Mouse (Mus musculus): Measurements from ENCODE around the gene Map3k5. TPM values are rescaled to one million over a fixed set of nuclear protein-coding genes. Genes with fewer than 3 reads are reported as not detected.

The Map3k5 gene
- total and polyA plus RNA-seq, 3 experiments: 15.8 to 31.0 (median 27.6) TPM

- dilution Hi-C loops (cut with MboI; ENCODE audit: extremely low pct_ligation_motif_present, extremely low pct_unique_long_range_greater_than_20kb, low sequenced_read_pairs) (no loop called here), in situ Hi-C loops (cut with MboI; ENCODE audit: low pct_ligation_motif_present, low pct_unique_long_range_greater_than_20kb, low sequenced_read_pairs) (loop anchor here (10.0 kb wide), 1 partner anchor 60 kb away; the partner anchor contains the start of gene Map3k5)
- Histone ChIP-seq H3K4me2 (ENCODE audit: insufficient read depth, low read depth, poor library complexity, severe bottlenecking) (peak overlapping the region; percentile 73), H3K36me3 (replicated peaks in 1 of 2; ENCODE audit: control insufficient read depth in 1 of 2, insufficient read depth in 1 of 2, low read length in 1 of 2) (peaks cover 0 to 11% of the 10 kb centered on the region in 2 experiments), H3K27me3 (replicated peaks) (no peaks in the 10 kb centered on the region), H3K27ac (ENCODE audit: insufficient read depth, low read depth) (peak overlapping the region; percentile 84), H3K9ac (ENCODE audit: insufficient read depth, low read depth) (peak overlapping the region; percentile 67), H3K79me2 (replicated peaks; ENCODE audit: control insufficient read depth, extremely low read depth, insufficient read depth, poor library complexity, severe bottlenecking) (peaks cover 55% of the 10 kb centered on the region), H3K4me3 (replicated peaks in 1 of 3; ENCODE audit: low read depth in 2 of 3, low read length in 2 of 3, poor library complexity in 1 of 3) (peak overlapping the region; percentile 0 to 30 (median 21)), H3K4me1 (ENCODE audit: control insufficient read depth in 1 of 2, insufficient read depth in 2 of 2) (peaks cover 33 to 79% of the 10 kb centered on the region in 2 experiments), H3K9me3 (replicated peaks; ENCODE audit: low read length) (peaks cover 6% of the 10 kb centered on the region)
- peak; percentile 57; the same call in 1 of the 2 replicates for TF ChIP-seq MXI1 (IDR thresholded peaks at IDR 0.05; ENCODE audit: low read depth, low read length)
- peak; percentile 41; the same call in 1 of the 2 replicates for TF ChIP-seq TBP (conservative IDR thresholded peaks at IDR 0.05; ENCODE audit: low read depth, low read length)
- peak; percentile 44; the same call in 1 of the 2 replicates for TF ChIP-seq MAX (IDR thresholded peaks at IDR 0.05; ENCODE audit: low read length)
- TF ChIP-seq NELFE (IDR thresholded peaks at IDR 0.05; ENCODE audit: low read depth, low read length): 0 out of 2 replicates have a peak, but pooled peaks have one; percentile 43
- no peak for TF ChIP-seq E2F4 (IDR thresholded peaks at IDR 0.05; ENCODE audit: insufficient replicate concordance, low read depth, low read length)
- TF ChIP-seq EP300 (IDR thresholded peaks at IDR 0.05; ENCODE audit: low read length): no peak
- TF ChIP-seq MEF2A (IDR thresholded peaks at IDR 0.05; ENCODE audit: borderline replicate concordance, low read depth, low read length): peak; percentile 9; the same call in 1 of the 2 replicates
- no peak for TF ChIP-seq ZNF384 (IDR thresholded peaks at IDR 0.05; ENCODE audit: low read depth, low read length)
- peak; percentile 35; the same call in 1 of the 2 replicates for TF ChIP-seq ETS1 (conservative IDR thresholded peaks at IDR 0.05; ENCODE audit: low read depth, low read length)
- TF ChIP-seq ZKSCAN1 (IDR thresholded peaks at IDR 0.05; ENCODE audit: borderline replicate concordance, low read depth, low read length): no peak
- peak; percentile 25 for TF ChIP-seq SMC3 (IDR thresholded peaks at IDR 0.05; ENCODE audit: low read depth, low read length)
- 0 out of 2 replicates have a peak, but pooled peaks have one; percentile 17 for TF ChIP-seq RCOR1 (conservative IDR thresholded peaks at IDR 0.05; ENCODE audit: low read depth, low read length)
- 0 out of 2 replicates have a peak, but pooled peaks have one; percentile 29 for TF ChIP-seq ZMIZ1 (IDR thresholded peaks at IDR 0.05; ENCODE audit: low read depth, low read length)
- TF ChIP-seq CHD1 (IDR thresholded peaks at IDR 0.05; ENCODE audit: low read depth, low read length): peak; percentile 60; the same call in 1 of the 2 replicates
- peak; percentile 65 for TF ChIP-seq BHLHE40 (IDR thresholded peaks at IDR 0.05; ENCODE audit: low read depth, low read length)
- no peak for TF ChIP-seq NRF1 (IDR thresholded peaks at IDR 0.05; ENCODE audit: low read depth, low read length)
- TF ChIP-seq MAZ (IDR thresholded peaks at IDR 0.05; ENCODE audit: low read depth, low read length): peak; percentile 69; the same call in 1 of the 2 replicates
- no peak for TF ChIP-seq UBTF (IDR thresholded peaks at IDR 0.05; ENCODE audit: low read depth, low read length)
- peak; percentile 44 for TF ChIP-seq POLR2A (IDR thresholded peaks at IDR 0.05; ENCODE audit: low read depth, low read length)
- TF ChIP-seq SIN3A (IDR thresholded peaks at IDR 0.05; ENCODE audit: low read length): peak; percentile 71
- TF ChIP-seq TCF12 (IDR thresholded peaks at IDR 0.05; ENCODE audit: low read depth, low read length): peak; percentile 51; the same call in 1 of the 2 replicates
- 0 out of 2 replicates have a peak, but pooled peaks have one; percentile 45 for TF ChIP-seq MYC (IDR thresholded peaks at IDR 0.05; ENCODE audit: low read depth, low read length)
- peak; percentile 78 for DNase-seq (ENCODE audit: extremely low read depth)
These were observed 60.5 kb downstream of the Map3k5 start for GRCm38 (mm10) chr10:19994469-19995450.

Measured in CH12.LX (cell line).